Mouse (Mus musculus): Measurements from ENCODE around the gene Fgfr2.

- TF ChIP-seq CTCF (conservative IDR thresholded peaks at IDR 0.05; ENCODE audit: low read length) (no peak), POU5F1 (IDR thresholded peaks at IDR 0.05; ENCODE audit: borderline replicate concordance, low read length) (no peak), NANOG (IDR thresholded peaks at IDR 0.05; ENCODE audit: borderline replicate concordance, low read length) (no peak)
Measured at GRCm38 (mm10) chr7:130148906-130149305, 2974.2 kb downstream of the Fgfr2 start.

Measured in E14TG2a.4 (cell line).